Mouse (Mus musculus) kidney, postnatal 36 days (tissue): ENCODE data around the gene Ifrd1.

Experiments used
- DNase-seq, 2 experiments: peaks; one replicate each; pipeline ENCODE4 v3.0.0; 2021 to 2022; ENCODE audit warnings: mixed read lengths in 2 of 2

The Ifrd1 gene

GRCm38 (mm10) chr12:40239161-40239560, 9.1 kb downstream of the Ifrd1 start:
- DNase-seq = no peak

- no peak for DNase-seq
These were observed 16.1 kb downstream of the Ifrd1 start for GRCm38 (mm10) chr12:40232231-40232630.

- no peak for DNase-seq
These were observed 16.7 kb downstream of the Ifrd1 start for GRCm38 (mm10) chr12:40231632-40232031.

- no peak for DNase-seq
These were observed 24.0 kb downstream of the Ifrd1 start for GRCm38 (mm10) chr12:40224171-40224880.

- DNase-seq = no peak
These were observed 24.6 kb downstream of the Ifrd1 start for GRCm38 (mm10) chr12:40223676-40224075.

- peak; percentile 98 to 99 for DNase-seq
These were observed 25.2 kb downstream of the Ifrd1 start for GRCm38 (mm10) chr12:40223082-40223619.

GRCm38 (mm10) chr12:40222251-40223081, 25.8 kb downstream of the Ifrd1 start:
- DNase-seq = peak; percentile 97 to 99

- no peak for DNase-seq
These were observed 26.7 kb downstream of the Ifrd1 start for GRCm38 (mm10) chr12:40221611-40222010.

- DNase-seq = no peak
These were observed 27.4 kb downstream of the Ifrd1 start for GRCm38 (mm10) chr12:40220896-40221295.

GRCm38 (mm10) chr12:40220001-40220570, 28.2 kb downstream of the Ifrd1 start:
- DNase-seq = peak; percentile 72 to 76

GRCm38 (mm10) chr12:40218430-40218945, 29.8 kb downstream of the Ifrd1 start:
- DNase-seq = peak in 1 of 2 experiments; percentile 24

GRCm38 (mm10) chr12:40217776-40218175, 30.5 kb downstream of the Ifrd1 start:
- DNase-seq = no peak

- DNase-seq = no peak
These were observed 33.1 kb downstream of the Ifrd1 start for GRCm38 (mm10) chr12:40214888-40215876.

GRCm38 (mm10) chr12:40209049-40209448, 39.3 kb downstream of the Ifrd1 start:
- no peak for DNase-seq

- DNase-seq = no peak
These were observed 40.4 kb downstream of the Ifrd1 start for GRCm38 (mm10) chr12:40207909-40208308.

GRCm38 (mm10) chr12:40202161-40203035, 45.9 kb downstream of the Ifrd1 start:
- DNase-seq = no peak

- DNase-seq = no peak
These were observed 47.6 kb downstream of the Ifrd1 start for GRCm38 (mm10) chr12:40200484-40201235.

- DNase-seq = peak; percentile 52 to 76
These were observed 48.4 kb downstream of the Ifrd1 start for GRCm38 (mm10) chr12:40199795-40200402.

GRCm38 (mm10) chr12:40199302-40199701, 49.0 kb downstream of the Ifrd1 start, which contains the start of gene Lsmem1:
TSS of gene Lsmem1 (minus strand) at chr12:40199490.
- no peak for DNase-seq
